Mouse (Mus musculus) liver, adult 2 months (tissue): Measurements from ENCODE around the gene Fam71b. TPM values are rescaled to one million over a fixed set of nuclear protein-coding genes. Genes with fewer than 3 reads are reported as not detected.

Source experiments
- DNase-seq: peaks from one replicate; pipeline ENCODE4 v3.0.0-alpha.2; 2011; ENCODE audit warnings: low read depth, low spot score; ENCODE audit errors: extremely low read depth
- H3K27ac ChIP-seq: fragments of 200-500 bp; replicated peaks from 2 replicates; pipeline ENCODE4 v1.5.1; 2012; ENCODE audit warnings: low read depth, mild to moderate bottlenecking, control low read depth, inconsistent platforms, low read length; ENCODE audit not compliant: insufficient read depth
- H3K27me3 ChIP-seq: fragments of 200-500 bp; 2 replicates; pipeline ENCODE4 v1.6.1; 2012; ENCODE audit warnings: mild to moderate bottlenecking, moderate library complexity, low read length, inconsistent platforms; ENCODE audit not compliant: control insufficient read depth, insufficient read depth
- H3K36me3 ChIP-seq: fragments of 200-500 bp; 2 replicates; pipeline ENCODE4 v1.6.1; 2012; ENCODE audit warnings: low read length, inconsistent platforms; ENCODE audit not compliant: control insufficient read depth, insufficient read depth
- H3K4me1 ChIP-seq: fragments of 200-500 bp; 2 replicates; pipeline ENCODE4 v1.6.1; 2011; ENCODE audit warnings: low read length; ENCODE audit not compliant: control insufficient read depth, insufficient read depth
- H3K4me3 ChIP-seq: fragments of 200-500 bp; 2 replicates; pipeline ENCODE4 v1.5.1; 2011; ENCODE audit warnings: low read depth, mild to moderate bottlenecking, control low read depth, low read length, moderate library complexity; ENCODE audit not compliant: insufficient read depth
- H3K79me2 ChIP-seq: fragments of 200-500 bp; 2 replicates; pipeline ENCODE4 v1.6.1; 2012; ENCODE audit warnings: inconsistent platforms, mild to moderate bottlenecking, low read length, moderate library complexity; ENCODE audit not compliant: control insufficient read depth, insufficient read depth
- H3K9ac ChIP-seq: fragments of 200-500 bp; 2 replicates; pipeline ENCODE4 v1.6.1; 2012; ENCODE audit warnings: low read depth, mild to moderate bottlenecking, control low read depth, inconsistent platforms, low read length
- CTCF ChIP-seq: fragments of 200-500 bp; IDR thresholded peaks from 2 replicates; pipeline ENCODE4 v1.5.1; 2011; ENCODE audit warnings: low read depth, low read length, control low read depth
- POLR2A ChIP-seq: fragments of 200-500 bp; IDR thresholded peaks from 2 replicates; pipeline ENCODE4 v1.6.1; 2011; ENCODE audit warnings: low read length, control low read depth; ENCODE audit not compliant: insufficient read depth; ENCODE audit errors: extremely low read depth
- WGBS: fragments of 180-500 bp; shearing (Covaris S2); methylation state at CpG from one replicate; pipeline ENCODE4 v1.1.7; 2018; 5-methylcytosine and 5-hydroxymethylcytosine counted together
- polyA plus RNA-seq: library from polyadenylated mRNA; depleted of rRNA; stranded (reverse); fragments of >200 nt; gene quantifications from 2 replicates; pipeline ENCODE4 v1.2.3, GENCODE M21; 2012
- total RNA-seq: library from RNA; depleted of rRNA; stranded (reverse); fragments of >200 nt; gene quantifications from 2 replicates; pipeline ENCODE4 v1.2.3, GENCODE M21; 2014

Fam71b gene
- total and polyA plus RNA-seq, 2 experiments, result not detected

- no peak overlapping the region for H3K9ac ChIP-seq
- H3K79me2 ChIP-seq, result no peaks in the 10 kb centered on the region
- H3K36me3 ChIP-seq, result no peaks in the 10 kb centered on the region
- WGBS, result 86% methylated on average over 18 of the region's 18 CpGs
- DNase-seq, result no peak
- TF ChIP-seq POLR2A, result no peak
- no peak for TF ChIP-seq CTCF
- H3K4me1 ChIP-seq, result no peaks in the 10 kb centered on the region
- no peak overlapping the region for H3K4me3 ChIP-seq
- H3K27me3 ChIP-seq, result no peaks in the 10 kb centered on the region
- H3K27ac ChIP-seq, result no peak overlapping the region
Observed at GRCm38 (mm10) chr11:46362061-46363022, 34.0 kb upstream of the Fam71b start.

GRCm38 (mm10) chr11:46363864-46364263 is 32.5 kb upstream of the Fam71b start:
- Histone ChIP-seq H3K36me3 (no peaks in the 10 kb centered on the region), H3K9ac (no peak overlapping the region), H3K4me1 (no peaks in the 10 kb centered on the region), H3K4me3 (no peak overlapping the region), H3K27me3 (no peaks in the 10 kb centered on the region), H3K27ac (no peak overlapping the region), H3K79me2 (no peaks in the 10 kb centered on the region)
- DNase-seq, result no peak
- WGBS, result 91% methylated on average over 9 of the region's 9 CpGs
- TF ChIP-seq CTCF, result no peak
- no peak for TF ChIP-seq POLR2A

GRCm38 (mm10) chr11:46365744-46366143 is 30.6 kb upstream of the Fam71b start:
- H3K4me1 ChIP-seq, result no peaks in the 10 kb centered on the region
- 86% methylated on average over 5 of the region's 5 CpGs for WGBS

GRCm38 (mm10) chr11:46366357-46366756 is 30.0 kb upstream of the Fam71b start:
- no peaks in the 10 kb centered on the region for H3K36me3 ChIP-seq
- H3K9ac ChIP-seq, result no peak overlapping the region
- H3K4me3 ChIP-seq, result no peak overlapping the region
- no peaks in the 10 kb centered on the region for H3K27me3 ChIP-seq
- no peaks in the 10 kb centered on the region for H3K4me1 ChIP-seq
- H3K27ac ChIP-seq, result no peak overlapping the region
- no peaks in the 10 kb centered on the region for H3K79me2 ChIP-seq
- no peak for DNase-seq
- no peak for TF ChIP-seq POLR2A
- 72% methylated on average over 3 of the region's 3 CpGs for WGBS

More at GRCm38 (mm10) chr11:46365744-46366143, 30.6 kb upstream of the Fam71b start:
- TF ChIP-seq POLR2A, result no peak
- no peak for TF ChIP-seq CTCF
- Histone ChIP-seq H3K4me3 (no peak overlapping the region), H3K27ac (no peak overlapping the region), H3K36me3 (no peaks in the 10 kb centered on the region), H3K9ac (no peak overlapping the region), H3K27me3 (no peaks in the 10 kb centered on the region), H3K79me2 (no peaks in the 10 kb centered on the region)
- DNase-seq, result no peak

- no peaks in the 10 kb centered on the region for H3K27me3 ChIP-seq
- DNase-seq, result peak; percentile 24
- H3K4me3 ChIP-seq, result no peak overlapping the region
- TF ChIP-seq CTCF (no peak), POLR2A (no peak)
- no peak overlapping the region for H3K27ac ChIP-seq
- 38% methylated on average over 4 of the region's 4 CpGs for WGBS
- H3K79me2 ChIP-seq, result no peaks in the 10 kb centered on the region
- H3K4me1 ChIP-seq, result no peaks in the 10 kb centered on the region
- H3K36me3 ChIP-seq, result no peaks in the 10 kb centered on the region
- H3K9ac ChIP-seq, result no peak overlapping the region
Observed at GRCm38 (mm10) chr11:46370457-46370856, 25.9 kb upstream of the Fam71b start.

GRCm38 (mm10) chr11:46371250-46371649 is 25.1 kb upstream of the Fam71b start:
- Histone ChIP-seq H3K4me3 (no peak overlapping the region), H3K79me2 (no peaks in the 10 kb centered on the region), H3K4me1 (no peaks in the 10 kb centered on the region), H3K36me3 (no peaks in the 10 kb centered on the region), H3K9ac (no peak overlapping the region), H3K27me3 (no peaks in the 10 kb centered on the region), H3K27ac (no peak overlapping the region)
- WGBS, result 93% methylated on average over 8 of the region's 8 CpGs
- no peak for DNase-seq
- no peak for TF ChIP-seq CTCF
- no peak for TF ChIP-seq POLR2A
